Mouse (Mus musculus): Measurements from ENCODE around the gene Vmn1r184.
"Not testable (repeated sequence)": the region's sequence is repeated elsewhere in the genome, so short reads cannot be mapped to it uniquely, and the experiment has no call there.

The Vmn1r184 gene

GRCm38 (mm10) chr7:26260034-26260433 lies at the start of gene Vmn1r184:
TSS of gene Vmn1r184 (plus strand) at chr7:26260334.
- not testable (repeated sequence) for DNase-seq

GRCm38 (mm10) chr7:26303429-26304166 lies 43.5 kb downstream of the Vmn1r184 start:
- not testable (repeated sequence) for DNase-seq

GRCm38 (mm10) chr7:26306926-26307325 lies 46.8 kb downstream of the Vmn1r184 start, which contains the start of gene Cyp2a4:
TSS of gene Cyp2a4 (plus strand) at chr7:26307169.
- DNase-seq: not testable (repeated sequence)

DNA sequence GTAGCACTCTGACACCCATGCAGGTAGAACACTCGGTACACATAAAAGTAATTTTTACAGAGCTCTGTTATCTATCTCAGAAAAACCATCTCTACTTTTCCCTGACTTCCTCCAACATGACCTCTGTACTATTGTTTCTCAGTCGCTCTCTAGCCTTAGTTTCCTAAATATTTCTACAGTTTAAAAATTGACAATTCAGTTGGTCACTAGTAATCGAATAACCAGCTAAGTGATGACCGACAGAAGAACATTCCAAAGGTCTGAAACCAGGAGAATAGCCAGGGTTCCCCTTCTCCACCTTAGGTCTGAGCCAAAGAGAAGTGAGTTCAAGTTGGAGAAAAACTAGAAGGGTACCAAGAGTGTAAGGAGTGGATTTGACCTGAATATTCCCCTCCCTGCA lies 51.7 kb downstream of the Vmn1r184 start:
- not testable (repeated sequence) for DNase-seq

DNA sequence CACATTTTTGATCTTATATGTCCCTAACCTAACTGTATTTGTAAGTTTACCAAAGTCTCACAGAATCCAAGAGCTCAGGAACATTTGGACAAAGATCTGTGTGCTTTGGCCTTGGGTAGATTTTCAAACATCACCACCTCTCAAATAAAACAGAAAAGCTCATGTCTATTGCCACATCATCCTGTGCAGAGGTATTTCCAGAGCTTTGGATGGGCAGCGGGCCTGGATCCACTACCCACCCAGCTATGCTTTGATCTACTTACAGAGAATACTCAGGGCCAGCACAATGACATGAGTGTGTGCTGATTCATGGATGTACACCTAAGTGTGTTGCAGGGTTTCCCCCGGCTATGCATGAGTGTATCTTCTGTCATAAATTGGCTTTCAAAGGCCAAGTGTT lies 55.1 kb downstream of the Vmn1r184 start:
- DNase-seq: not testable (repeated sequence)

DNA sequence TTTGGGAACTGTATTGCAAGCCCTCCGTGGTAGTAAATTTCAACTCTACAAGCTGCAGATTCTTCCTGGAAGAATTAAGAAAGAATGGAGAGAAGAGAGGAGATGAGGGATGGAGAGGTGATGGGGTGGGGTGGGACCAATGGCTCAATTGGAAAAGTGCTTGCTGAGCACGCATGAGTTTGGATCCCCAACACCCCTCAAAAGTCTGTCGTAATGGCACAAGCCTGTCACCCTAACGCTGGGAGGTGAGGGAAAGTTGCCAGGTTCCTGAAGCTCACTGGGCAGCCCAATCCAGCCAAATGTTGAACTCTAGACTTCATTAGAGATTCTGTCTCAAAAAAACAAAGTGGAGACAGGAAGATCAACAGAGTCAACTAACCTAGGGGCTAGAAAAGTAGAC lies 55.7 kb downstream of the Vmn1r184 start:
- not testable (repeated sequence) for DNase-seq

Data from lung, postnatal 4 days (tissue).